Mouse (Mus musculus): Measurements from ENCODE around the gene Gm38431. TPM values are rescaled to one million over a fixed set of nuclear protein-coding genes. Genes with fewer than 3 reads are reported as not detected.

The Gm38431 gene
- polyA plus RNA-seq, 1 experiment from 2014 or later: 2.7 TPM

- ATAC-seq (ENCODE audit: insufficient read depth, low FRiP score, low TSS enrichment) (no peak), DNase-seq (ENCODE audit: low spot score) (no peak)
- no peak overlapping the region for H3K4me2 ChIP-seq (ENCODE audit: low read depth)
- H3K27ac ChIP-seq (ENCODE audit: low read depth, low read length): no peak overlapping the region
- H3K27me3 ChIP-seq (ENCODE audit: control insufficient read depth, insufficient read depth, low read length): no peaks in the 10 kb centered on the region
- no peak overlapping the region for H3K9ac ChIP-seq (ENCODE audit: low read length)
- H3K36me3 ChIP-seq (ENCODE audit: control insufficient read depth, insufficient read depth, low read length): no peaks in the 10 kb centered on the region
- no peaks in the 10 kb centered on the region for H3K9me3 ChIP-seq (ENCODE audit: control insufficient read depth, low read length)
- no peak overlapping the region for H3K4me3 ChIP-seq (ENCODE audit: low read depth, low read length)
- WGBS: 84% methylated on average over 12 of the region's 12 CpGs
- H3K4me1 ChIP-seq (ENCODE audit: control insufficient read depth, insufficient read depth, low read length): 0 out of 2 replicates have a peak, but pooled peaks cover 2% of the 10 kb centered on the region
Measured at GRCm38 (mm10) chr9:21132102-21132775, 40.4 kb upstream of the Gm38431 start.

DNA sequence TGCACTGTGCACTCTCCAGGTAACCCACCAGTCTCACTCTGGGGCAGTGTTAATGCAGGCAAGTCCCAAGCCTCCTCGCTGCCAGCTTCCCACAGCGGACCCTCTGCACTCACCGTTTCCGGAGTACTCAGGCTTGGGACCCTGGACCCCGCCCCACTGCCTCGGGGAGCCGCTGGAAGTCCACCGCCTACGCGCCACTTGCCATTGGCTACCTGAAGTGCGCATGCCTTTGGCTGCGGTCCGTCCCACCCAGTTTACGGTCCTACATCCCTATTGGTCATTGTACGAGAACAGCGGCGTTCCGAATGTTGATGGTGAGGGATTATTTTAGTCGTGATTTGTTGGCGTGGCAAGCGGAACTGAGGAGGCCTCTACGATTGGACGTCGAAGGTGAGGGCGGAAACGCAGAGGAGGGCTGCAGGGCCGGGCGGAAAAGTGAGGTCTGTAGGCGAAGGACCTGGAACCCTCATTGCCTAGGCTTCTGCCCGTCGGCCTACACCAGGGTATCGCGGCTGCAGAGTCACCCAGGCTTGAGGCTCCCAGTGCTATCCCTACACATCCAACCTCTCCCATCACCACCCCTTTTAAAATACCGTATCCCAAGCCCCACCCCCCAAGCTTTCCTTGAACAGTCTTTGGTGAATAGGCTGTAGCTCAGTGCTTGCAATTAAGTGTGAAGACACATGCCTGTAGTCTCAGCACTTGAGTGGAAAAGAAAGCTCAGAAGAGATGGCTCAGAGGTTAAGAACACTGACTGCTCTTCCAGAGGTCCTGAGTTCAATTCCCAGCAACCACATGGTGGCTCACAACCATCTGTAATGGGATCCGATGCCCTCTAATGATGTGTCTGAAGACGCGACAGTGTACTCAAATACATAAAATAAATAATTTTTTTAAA, 39.5 kb upstream of the Gm38431 start, which contains the start of gene Tyk2:
Gene Tyk2, minus strand, starts transcription at position 185 of the 898 bp plus-strand sequence.
- Histone ChIP-seq H3K27me3 (ENCODE audit: control insufficient read depth, insufficient read depth, low read length) (no peaks in the 10 kb centered on the region), H3K4me1 (ENCODE audit: control insufficient read depth, insufficient read depth, low read length) (0 out of 2 replicates have a peak, but pooled peaks cover 2% of the 10 kb centered on the region), H3K9me3 (ENCODE audit: control insufficient read depth, low read length) (no peaks in the 10 kb centered on the region), H3K9ac (ENCODE audit: low read length) (peak within 1 kb of the TSS; percentile 59), H3K4me3 (ENCODE audit: low read depth, low read length) (peak within 1 kb of the TSS; percentile 53), H3K27ac (ENCODE audit: low read depth, low read length) (0 out of 2 replicates have a peak within 1 kb of the TSS, but pooled peaks have one; percentile 1), H3K4me2 (ENCODE audit: low read depth) (peak within 1 kb of the TSS; percentile 66), H3K36me3 (ENCODE audit: control insufficient read depth, insufficient read depth, low read length) (no peaks in the 10 kb centered on the region)
- ATAC-seq (ENCODE audit: insufficient read depth, low FRiP score, low TSS enrichment) (peak; percentile 98), DNase-seq (ENCODE audit: low spot score) (peak; percentile 94)
- WGBS: 6% methylated on average over 37 of the region's 37 CpGs

DNA sequence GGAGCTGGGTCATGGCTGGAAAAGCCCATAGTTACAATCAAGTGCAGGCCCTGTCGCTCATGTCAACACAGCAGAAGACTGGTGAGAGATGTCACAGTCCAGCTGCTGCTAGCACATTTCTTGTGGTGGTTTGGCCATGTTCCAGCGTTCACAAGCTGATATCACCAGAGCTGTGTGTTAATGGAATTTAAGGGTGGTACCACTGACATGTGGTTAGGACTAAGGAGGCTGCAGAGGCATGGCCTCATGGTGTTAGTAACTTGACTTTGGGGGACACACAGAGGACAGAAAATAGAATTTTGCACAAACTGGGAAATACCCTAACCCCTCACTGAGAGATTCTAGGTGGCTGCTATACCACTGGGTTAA, 34.4 kb upstream of the Gm38431 start:
- no peak overlapping the region for H3K4me2 ChIP-seq (ENCODE audit: low read depth)
- 0 out of 2 replicates have a peak, but pooled peaks cover 2% of the 10 kb centered on the region for H3K4me1 ChIP-seq (ENCODE audit: control insufficient read depth, insufficient read depth, low read length)
- no peaks in the 10 kb centered on the region for H3K36me3 ChIP-seq (ENCODE audit: control insufficient read depth, insufficient read depth, low read length)
- DNase-seq (ENCODE audit: low spot score) (no peak), ATAC-seq (ENCODE audit: insufficient read depth, low FRiP score, low TSS enrichment) (no peak)
- no peaks in the 10 kb centered on the region for H3K27me3 ChIP-seq (ENCODE audit: control insufficient read depth, insufficient read depth, low read length)
- H3K27ac ChIP-seq (ENCODE audit: low read depth, low read length): no peak overlapping the region
- H3K9me3 ChIP-seq (ENCODE audit: control insufficient read depth, low read length): no peaks in the 10 kb centered on the region
- no peak overlapping the region for H3K4me3 ChIP-seq (ENCODE audit: low read depth, low read length)
- H3K9ac ChIP-seq (ENCODE audit: low read length): no peak overlapping the region
- 87% methylated on average over 2 of the region's 2 CpGs for WGBS

DNA sequence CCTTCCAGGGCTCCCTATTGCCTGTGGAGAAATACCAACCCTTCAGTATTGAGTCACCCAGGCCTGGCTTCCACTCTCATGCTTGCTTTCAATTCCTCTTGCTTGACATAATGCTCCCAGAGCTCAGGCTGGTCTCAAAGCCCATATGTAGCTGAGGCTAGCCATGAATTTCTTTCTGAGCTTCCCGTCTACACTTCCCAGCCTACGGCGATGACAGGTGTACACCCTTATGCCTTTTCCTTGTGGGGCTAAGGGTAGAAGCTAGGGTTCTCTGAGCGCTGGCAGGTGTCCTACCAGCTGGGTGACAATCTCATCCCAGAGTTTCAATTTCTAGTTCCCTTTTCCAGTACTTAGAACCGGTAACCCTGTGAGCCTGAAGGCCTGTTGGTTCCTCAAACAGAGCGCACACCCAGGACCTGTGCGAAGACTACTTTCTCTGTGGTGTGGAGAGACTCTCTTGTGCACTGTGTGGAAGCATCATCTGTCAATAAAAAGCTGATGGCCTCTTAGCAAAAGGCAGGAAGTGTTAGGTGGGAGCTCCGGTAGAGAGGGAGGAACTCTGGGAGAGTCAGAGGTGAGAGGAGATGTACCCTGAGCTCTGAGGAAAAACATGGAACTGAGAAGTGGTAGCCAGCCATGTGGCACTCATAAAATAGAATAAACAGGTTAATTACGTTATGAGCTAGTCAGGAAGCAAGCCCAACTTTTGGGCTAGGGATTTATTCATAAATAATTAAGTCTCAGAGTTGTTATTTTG, 33.9 kb upstream of the Gm38431 start:
- Histone ChIP-seq H3K9ac (ENCODE audit: low read length) (no peak overlapping the region), H3K4me3 (ENCODE audit: low read depth, low read length) (no peak overlapping the region), H3K9me3 (ENCODE audit: control insufficient read depth, low read length) (no peaks in the 10 kb centered on the region), H3K27ac (ENCODE audit: low read depth, low read length) (no peak overlapping the region), H3K27me3 (ENCODE audit: control insufficient read depth, insufficient read depth, low read length) (no peaks in the 10 kb centered on the region), H3K4me1 (ENCODE audit: control insufficient read depth, insufficient read depth, low read length) (0 out of 2 replicates have a peak, but pooled peaks cover 2% of the 10 kb centered on the region), H3K36me3 (ENCODE audit: control insufficient read depth, insufficient read depth, low read length) (no peaks in the 10 kb centered on the region), H3K4me2 (ENCODE audit: low read depth) (no peak overlapping the region)
- DNase-seq (ENCODE audit: low spot score) (no peak), ATAC-seq (ENCODE audit: insufficient read depth, low FRiP score, low TSS enrichment) (no peak)
- 86% methylated on average over 9 of the region's 9 CpGs for WGBS

GRCm38 (mm10) chr9:21124837-21125236, 33.0 kb upstream of the Gm38431 start:
- H3K9ac ChIP-seq (ENCODE audit: low read length): no peak overlapping the region
- no peaks in the 10 kb centered on the region for H3K27me3 ChIP-seq (ENCODE audit: control insufficient read depth, insufficient read depth, low read length)
- H3K27ac ChIP-seq (ENCODE audit: low read depth, low read length): no peak overlapping the region
- no peaks in the 10 kb centered on the region for H3K9me3 ChIP-seq (ENCODE audit: control insufficient read depth, low read length)
- ATAC-seq (ENCODE audit: insufficient read depth, low FRiP score, low TSS enrichment) (no peak), DNase-seq (ENCODE audit: low spot score) (no peak)
- H3K4me1 ChIP-seq (ENCODE audit: control insufficient read depth, insufficient read depth, low read length): no peaks in the 10 kb centered on the region
- no peaks in the 10 kb centered on the region for H3K36me3 ChIP-seq (ENCODE audit: control insufficient read depth, insufficient read depth, low read length)
- 81% methylated on average over 5 of the region's 5 CpGs for WGBS
- no peak overlapping the region for H3K4me3 ChIP-seq (ENCODE audit: low read depth, low read length)
- no peak overlapping the region for H3K4me2 ChIP-seq (ENCODE audit: low read depth)

GRCm38 (mm10) chr9:21121483-21121882, 29.7 kb upstream of the Gm38431 start:
- Histone ChIP-seq H3K4me1 (ENCODE audit: control insufficient read depth, insufficient read depth, low read length) (no peaks in the 10 kb centered on the region), H3K4me2 (ENCODE audit: low read depth) (no peak overlapping the region), H3K27ac (ENCODE audit: low read depth, low read length) (no peak overlapping the region), H3K9ac (ENCODE audit: low read length) (no peak overlapping the region), H3K36me3 (ENCODE audit: control insufficient read depth, insufficient read depth, low read length) (no peaks in the 10 kb centered on the region), H3K9me3 (ENCODE audit: control insufficient read depth, low read length) (no peaks in the 10 kb centered on the region), H3K4me3 (ENCODE audit: low read depth, low read length) (no peak overlapping the region), H3K27me3 (ENCODE audit: control insufficient read depth, insufficient read depth, low read length) (no peaks in the 10 kb centered on the region)
- ATAC-seq (ENCODE audit: insufficient read depth, low FRiP score, low TSS enrichment): no peak
- DNase-seq (ENCODE audit: low spot score): no peak
- WGBS: 91% methylated on average over 16 of the region's 16 CpGs

DNA sequence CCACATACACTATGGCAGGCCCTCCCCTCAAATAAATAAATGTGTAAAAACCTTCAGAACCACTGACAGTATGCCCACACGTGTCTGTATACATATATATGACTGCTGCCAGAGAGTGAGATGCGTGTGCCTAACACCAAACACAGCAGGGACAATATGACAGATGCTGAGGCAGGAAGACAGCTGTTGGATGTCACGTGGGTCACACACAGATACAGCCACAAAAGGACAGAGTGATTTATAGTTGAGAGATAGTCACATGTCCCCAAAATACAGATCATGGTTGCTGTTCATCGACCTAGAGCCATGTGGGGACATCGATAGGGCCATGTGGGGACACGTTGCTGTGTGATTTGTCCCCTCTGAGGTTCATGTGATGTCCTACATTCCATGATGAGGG, 25.3 kb upstream of the Gm38431 start:
- Histone ChIP-seq H3K9ac (ENCODE audit: low read length) (no peak overlapping the region), H3K4me1 (ENCODE audit: control insufficient read depth, insufficient read depth, low read length) (no peaks in the 10 kb centered on the region), H3K9me3 (ENCODE audit: control insufficient read depth, low read length) (no peaks in the 10 kb centered on the region), H3K27ac (ENCODE audit: low read depth, low read length) (no peak overlapping the region), H3K27me3 (ENCODE audit: control insufficient read depth, insufficient read depth, low read length) (no peaks in the 10 kb centered on the region), H3K4me2 (ENCODE audit: low read depth) (no peak overlapping the region), H3K36me3 (ENCODE audit: control insufficient read depth, insufficient read depth, low read length) (no peaks in the 10 kb centered on the region), H3K4me3 (ENCODE audit: low read depth, low read length) (no peak overlapping the region)
- no peak for ATAC-seq (ENCODE audit: insufficient read depth, low FRiP score, low TSS enrichment)
- WGBS: 77% methylated on average over 6 of the region's 6 CpGs
- DNase-seq (ENCODE audit: low spot score): no peak

DNA sequence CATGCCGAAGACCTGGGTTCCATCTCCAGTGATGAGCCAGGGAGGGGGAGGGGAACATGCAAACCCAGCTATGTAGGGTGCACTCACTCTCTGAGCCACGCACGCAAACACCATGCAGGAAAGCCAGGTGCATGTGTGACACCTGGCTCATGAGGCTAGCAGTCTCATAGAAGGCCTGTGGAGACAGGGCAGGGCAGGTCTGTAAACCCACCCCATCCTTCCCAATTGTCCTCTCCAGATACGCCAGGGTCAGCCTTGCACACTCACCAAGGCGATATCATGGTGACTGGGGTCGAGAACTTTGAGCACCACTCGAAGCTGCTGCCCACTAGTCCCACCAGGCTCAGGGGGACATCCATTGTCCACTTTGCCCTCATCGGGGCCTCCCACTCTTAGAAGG, 23.3 kb upstream of the Gm38431 start:
- WGBS: 93% methylated on average over 8 of the region's 8 CpGs
- no peak for DNase-seq (ENCODE audit: low spot score)
- Histone ChIP-seq H3K9me3 (ENCODE audit: control insufficient read depth, low read length) (no peaks in the 10 kb centered on the region), H3K27me3 (ENCODE audit: control insufficient read depth, insufficient read depth, low read length) (no peaks in the 10 kb centered on the region), H3K9ac (ENCODE audit: low read length) (no peak overlapping the region), H3K36me3 (ENCODE audit: control insufficient read depth, insufficient read depth, low read length) (no peaks in the 10 kb centered on the region), H3K4me1 (ENCODE audit: control insufficient read depth, insufficient read depth, low read length) (no peaks in the 10 kb centered on the region), H3K4me3 (ENCODE audit: low read depth, low read length) (no peak overlapping the region), H3K4me2 (ENCODE audit: low read depth) (no peak overlapping the region), H3K27ac (ENCODE audit: low read depth, low read length) (no peak overlapping the region)
- ATAC-seq (ENCODE audit: insufficient read depth, low FRiP score, low TSS enrichment): no peak
